Mouse (Mus musculus) liver (tissue): ENCODE results near the gene Ctnna3.
"Not testable (repeated sequence)": the region's sequence is repeated elsewhere in the genome, so short reads cannot be mapped to it uniquely, and the experiment has no call there.

Source experiments
- DNase-seq: peaks from one replicate; pipeline ENCODE4 v3.0.0-alpha.2; 2020; ENCODE audit warnings: mixed read lengths

The Ctnna3 gene

DNA sequence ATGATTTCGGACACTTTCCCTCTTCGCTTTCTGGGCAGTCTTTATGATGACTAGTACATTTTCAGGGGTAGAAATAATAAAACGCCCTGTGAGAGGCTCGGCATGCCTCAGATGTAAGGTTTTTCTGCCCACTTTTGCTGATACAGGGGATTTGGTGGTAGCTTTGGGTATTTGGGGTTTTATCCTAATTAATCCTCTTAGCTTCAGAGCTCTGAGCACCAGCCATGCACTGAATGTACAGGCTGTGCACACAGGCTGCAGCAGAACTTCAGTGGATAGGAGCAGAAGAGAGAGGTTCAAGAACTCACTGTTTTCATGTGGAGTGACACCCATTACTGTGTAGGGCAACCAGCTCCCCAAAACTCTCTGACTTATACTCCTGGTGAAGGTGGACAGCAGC is 1231.3 kb downstream of the Ctnna3 start:
- no peak for DNase-seq

DNA sequence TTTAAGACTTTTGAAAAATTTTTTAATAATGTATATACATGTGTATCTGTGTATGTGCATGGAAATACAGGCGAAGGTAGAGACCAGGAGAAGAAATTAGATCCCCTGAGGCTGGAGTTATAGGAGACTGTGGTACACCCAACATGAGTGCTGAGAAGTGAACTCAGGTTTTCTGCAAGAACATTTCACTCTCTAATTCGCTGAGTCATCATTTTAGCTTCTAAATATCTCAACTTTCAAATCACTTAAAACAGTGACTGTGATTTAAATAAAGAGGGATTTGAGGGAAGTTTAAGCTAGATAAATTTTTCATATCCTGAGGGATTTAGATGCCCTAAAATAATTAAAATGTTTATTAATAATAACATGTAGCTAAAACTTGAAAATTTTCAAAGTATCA is 1241.6 kb downstream of the Ctnna3 start:
- no peak for DNase-seq

DNA sequence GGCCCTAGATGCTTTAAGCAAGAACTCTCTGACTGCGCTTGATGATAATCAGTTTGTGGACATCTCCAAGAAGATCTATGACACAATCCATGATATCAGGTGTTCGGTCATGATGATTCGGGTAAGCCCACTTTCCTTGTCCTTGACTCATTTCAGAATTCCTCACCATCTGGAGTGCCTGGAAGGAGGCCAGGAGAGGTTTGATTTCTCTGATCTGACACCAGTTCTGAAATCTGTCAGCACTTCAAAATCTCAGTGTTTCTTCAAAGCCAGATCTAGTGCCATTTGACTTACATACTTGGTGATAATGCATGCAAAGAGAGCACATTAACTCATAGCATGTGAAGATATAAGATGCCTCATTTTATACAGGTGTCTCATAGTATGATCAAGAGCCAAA is 1245.9 kb downstream of the Ctnna3 start:
- DNase-seq = no peak

DNA sequence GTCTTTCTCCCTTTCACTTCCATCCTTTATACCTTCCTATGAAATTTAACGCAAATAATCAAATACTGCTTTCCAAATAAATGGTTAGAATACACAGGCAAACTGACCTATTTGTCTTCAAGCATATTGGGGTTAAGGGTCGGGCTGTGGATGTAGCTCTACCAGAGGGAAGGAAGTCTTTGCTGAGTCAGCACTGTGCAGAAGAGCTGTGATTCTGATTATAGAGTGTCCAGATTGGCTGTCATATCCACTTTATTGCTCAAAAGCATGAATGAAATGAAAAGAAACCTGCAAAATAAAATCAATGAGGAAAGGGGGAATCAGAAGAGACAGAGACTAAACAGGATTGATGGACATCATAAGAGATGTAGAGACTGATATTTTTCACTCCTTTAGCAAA is 1280.1 kb downstream of the Ctnna3 start:
- DNase-seq = no peak

DNA sequence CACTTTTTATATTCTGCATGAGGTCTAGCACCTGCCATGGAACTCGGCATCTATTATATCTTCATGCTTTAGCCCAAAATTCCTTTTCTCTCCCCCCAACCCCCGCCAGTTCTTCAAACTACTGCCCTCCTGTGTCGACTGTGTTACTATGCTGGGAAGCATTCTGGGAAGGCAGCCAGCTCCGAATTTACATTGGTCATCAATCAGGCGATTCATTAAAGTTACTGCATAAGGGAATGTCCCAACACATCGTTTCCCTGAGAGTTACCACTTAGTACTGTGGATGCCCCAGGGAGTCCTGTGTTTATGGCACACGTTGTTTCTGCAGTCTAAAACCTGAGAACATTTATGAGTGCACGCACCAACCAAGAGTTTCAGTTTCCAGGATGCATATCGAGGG is 1288.1 kb downstream of the Ctnna3 start:
- no peak for DNase-seq

DNA sequence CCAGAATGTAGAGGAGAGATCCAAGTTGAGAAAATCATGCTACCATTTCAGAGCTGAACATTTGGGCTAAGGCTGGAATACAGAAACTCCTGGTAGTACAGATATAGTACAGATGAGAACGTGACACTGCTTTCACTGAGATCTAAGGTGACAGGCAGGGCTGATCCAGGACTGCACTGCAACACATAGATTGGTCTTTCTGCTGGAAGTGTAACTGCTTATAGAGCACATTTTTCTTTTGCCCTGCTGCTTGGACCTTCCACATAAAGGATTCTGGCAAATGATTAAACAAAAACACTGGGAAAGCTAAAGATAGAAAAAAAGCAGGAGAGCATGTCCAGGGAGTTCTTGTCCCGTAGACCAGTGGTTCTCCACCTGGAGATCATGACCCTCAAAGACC is 1305.8 kb downstream of the Ctnna3 start:
- DNase-seq = no peak

DNA sequence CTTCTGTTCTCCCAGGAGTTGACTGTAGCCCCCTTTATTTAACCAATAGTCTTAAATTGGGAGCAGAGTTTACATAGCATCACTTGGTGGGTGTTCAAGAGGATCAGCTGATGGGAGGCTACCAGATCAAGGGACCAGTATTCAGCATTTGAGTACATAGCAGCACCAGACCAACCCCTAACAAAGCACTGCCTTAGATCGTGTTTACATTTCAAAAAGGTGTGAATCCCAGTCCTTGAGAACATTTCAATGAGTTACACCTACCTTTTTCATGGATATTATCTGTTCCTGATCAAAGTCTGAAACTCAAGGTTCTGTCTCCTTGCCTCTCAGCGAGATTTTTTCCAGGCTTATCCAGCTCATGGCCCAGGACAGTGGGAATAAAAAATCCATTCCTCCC is 1306.7 kb downstream of the Ctnna3 start:
- no peak for DNase-seq

DNA sequence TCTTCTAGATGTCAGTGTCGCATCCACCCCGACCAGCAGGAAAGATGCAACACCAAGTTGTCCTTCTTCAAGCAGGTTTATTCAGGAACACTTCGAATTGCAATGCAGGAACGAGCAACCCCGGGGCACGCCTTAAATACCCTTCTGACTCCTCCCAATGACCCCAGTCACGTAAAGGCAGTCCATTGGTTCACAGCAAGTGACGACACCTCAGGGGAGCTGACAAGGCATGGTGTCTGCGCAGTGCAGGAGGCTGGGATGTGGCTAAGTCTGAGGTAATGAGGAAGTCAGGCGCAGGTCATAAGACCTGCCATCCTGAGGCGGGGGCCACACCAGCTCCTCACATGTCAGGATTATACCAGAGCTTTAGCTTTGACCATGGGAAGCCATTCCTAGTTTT is 1311.8 kb downstream of the Ctnna3 start:
- DNase-seq = not testable (repeated sequence)

DNA sequence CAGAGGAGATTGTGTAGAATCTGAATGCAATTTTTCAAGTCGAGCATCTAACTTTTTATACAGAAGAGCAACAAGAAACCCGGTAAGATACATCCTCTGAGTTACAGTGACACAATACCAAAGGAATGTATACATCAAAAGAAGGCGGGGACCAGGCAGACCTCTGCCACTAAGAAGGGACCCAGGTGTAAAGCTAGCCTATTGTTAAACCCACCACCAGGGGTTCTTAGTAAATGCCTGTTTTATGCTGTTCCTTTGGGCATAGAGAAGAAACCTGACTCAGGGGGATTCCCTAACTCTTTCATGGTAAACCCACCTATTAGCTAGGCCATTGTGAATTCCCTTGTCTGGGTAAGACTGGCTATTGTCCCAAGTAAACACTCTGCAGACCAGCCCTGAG is 1314.2 kb downstream of the Ctnna3 start:
- DNase-seq = not testable (repeated sequence)

DNA sequence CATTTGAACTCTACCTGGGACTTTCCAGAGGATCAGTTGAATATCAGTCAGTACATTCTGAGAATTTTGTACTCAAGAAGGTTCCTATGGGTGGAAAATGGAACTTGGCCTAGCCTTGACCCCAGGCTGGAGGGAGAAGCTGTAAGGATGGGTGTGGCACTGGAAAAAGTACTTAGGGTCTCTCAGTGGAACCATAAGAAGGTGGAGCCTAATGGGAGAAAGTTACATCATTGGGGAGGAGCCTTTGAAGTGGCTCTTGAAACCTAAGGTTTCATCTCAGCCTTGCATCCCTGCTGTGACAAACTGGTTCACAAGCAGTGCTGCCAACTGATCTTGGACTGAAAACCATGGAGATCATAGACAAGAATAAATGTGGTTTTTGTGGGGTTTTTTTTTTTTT is 1318.8 kb downstream of the Ctnna3 start:
- no peak for DNase-seq

DNA sequence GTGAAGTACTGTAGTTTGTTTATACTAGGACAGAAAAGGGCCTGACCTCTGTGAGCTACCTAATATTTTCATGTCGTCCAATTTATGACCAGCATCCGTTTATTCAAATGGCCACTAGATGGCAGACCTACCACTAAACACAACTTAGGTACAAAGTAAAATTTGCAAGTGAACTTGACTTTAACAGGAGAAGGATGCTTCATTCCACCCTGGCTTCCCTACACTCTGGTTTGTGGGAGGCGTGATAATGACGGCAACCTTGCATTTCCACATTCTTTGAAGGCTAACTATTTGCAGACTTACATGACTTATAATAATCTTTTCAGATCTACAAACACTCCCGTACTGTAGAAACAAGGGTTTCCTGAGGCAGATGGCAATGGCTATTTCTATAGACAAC is 1320.9 kb downstream of the Ctnna3 start:
- no peak for DNase-seq

DNA sequence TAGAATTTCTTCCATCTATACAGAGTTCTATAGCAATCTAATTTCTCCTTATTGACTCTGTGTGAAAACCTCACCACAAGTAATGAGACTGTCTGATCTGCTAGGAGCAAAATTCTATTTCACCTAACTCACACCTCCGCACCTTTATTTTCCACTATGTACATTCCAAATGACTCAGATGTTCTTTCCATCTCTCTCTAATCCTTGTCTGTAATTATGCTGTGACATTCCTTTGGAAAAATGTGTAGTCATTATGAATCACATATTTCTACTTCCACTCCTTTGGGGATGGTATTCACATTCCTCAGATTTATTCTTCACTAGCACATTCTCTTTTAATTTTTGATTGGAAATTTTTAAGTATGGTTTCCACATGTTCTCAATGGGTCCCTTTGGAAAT is 1406.4 kb downstream of the Ctnna3 start:
- no peak for DNase-seq

DNA sequence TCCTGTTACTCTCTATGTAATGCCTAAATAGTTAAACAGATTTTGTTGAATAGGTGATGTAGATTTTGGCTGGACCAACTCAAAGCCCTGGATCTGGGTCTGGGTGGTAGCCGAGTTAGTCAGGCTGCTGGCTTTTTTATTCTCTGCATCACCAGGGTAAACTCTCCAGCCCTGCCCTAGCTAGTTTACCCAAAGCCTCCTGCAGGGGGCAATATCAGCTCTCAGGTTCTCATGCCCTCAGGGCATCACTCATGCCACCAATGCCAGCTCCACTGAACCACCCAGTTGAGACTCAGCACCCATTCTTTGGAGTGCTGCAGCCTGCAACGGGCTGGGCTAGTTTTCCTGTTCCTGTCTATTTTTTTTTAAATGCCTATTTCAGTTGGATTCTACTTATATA is 1431.5 kb downstream of the Ctnna3 start:
- DNase-seq = no peak

DNA sequence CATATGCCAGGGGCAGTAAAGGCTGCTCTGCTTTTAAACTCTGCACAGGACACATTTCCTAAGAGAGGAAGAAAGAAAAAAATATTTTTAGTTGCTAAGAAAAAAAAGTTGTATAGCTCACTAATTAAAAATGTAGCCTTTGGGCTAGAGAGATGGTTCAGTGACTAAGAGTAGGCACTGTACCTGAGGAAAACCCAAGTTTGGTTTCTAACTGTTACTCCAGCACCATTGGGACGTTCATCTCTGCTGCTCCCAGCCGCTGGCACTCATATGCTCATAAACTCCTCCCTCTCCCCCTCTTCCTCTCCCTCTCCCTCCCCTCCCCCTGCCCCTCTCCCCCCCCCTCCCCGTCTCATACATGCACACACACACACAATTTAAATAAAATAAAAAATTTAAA is 1441.0 kb downstream of the Ctnna3 start:
- DNase-seq = no peak

DNA sequence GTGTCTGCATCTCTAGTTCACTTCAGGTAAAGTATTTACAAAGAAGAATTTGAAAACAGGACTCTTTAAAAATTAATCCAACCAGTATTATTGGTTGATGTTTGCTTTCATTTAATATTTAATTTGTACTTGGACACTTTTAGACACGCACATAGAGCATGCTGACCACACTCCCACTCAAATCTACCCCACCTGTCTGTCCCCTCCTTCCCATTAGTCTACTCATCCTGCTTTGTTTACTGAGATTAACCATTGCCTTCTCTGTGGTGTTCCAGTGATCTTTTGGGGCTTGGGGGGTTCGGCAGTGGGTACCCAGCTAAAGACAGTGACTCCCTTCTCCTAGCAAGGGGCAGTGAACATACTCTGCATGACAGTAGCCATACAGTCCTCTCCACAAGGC is 1446.6 kb downstream of the Ctnna3 start:
- no peak for DNase-seq

DNA sequence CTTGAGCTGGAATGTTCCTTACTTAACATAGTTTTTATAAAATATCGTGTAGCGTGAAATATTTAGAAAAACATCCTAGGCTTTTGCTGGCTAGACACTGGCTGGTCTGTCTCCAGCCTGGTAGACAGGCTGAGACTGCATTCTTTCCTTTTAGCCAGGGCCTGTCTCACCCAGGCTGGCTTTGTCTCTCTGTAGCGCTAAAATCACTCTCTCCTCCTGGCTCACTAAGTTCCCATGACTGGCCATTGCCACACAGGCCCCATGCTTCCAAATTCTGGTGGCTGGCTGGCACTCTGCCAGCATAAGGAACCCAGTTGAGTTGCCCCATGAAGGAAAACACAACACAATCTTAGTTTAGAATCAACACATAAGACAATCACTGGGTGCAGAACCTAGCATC is 1450.0 kb downstream of the Ctnna3 start:
- no peak for DNase-seq

DNA sequence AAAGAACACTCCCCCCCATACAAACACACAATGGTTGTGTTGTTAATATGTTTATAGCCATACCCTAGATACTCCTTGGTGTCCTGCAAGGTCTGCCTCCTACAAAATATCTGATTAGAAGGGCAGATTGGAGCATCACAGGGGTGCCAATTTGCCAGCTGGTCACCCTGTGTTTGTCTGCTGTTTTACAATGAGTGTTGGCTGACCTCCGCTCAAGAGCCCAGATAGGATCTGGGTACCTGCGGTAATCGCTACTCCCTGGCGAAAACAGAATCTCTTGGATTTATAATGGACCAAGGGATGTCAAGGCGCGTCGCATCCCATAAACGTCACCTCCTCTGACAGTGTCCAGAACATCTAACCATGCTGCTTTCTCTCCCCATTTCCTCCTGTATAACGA is 1457.0 kb downstream of the Ctnna3 start:
- no peak for DNase-seq

DNA sequence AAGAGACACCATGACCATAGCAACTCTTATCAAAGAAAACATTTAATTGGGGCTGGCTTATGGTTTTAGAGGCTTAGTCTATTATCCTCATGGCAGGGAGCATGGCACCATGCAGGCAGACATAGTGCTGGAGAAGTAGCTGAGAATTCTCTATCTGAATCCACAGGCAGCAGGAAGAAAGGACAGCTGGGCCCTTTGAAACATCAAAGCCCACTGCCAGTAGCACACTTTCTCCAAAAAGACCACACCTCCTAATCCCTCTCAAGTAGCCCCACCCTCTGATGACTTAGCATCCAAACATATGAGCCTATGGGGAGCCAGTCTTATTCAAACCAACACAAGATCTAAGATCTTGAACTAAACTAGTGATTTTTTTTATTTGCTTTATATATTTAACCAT is 1462.6 kb downstream of the Ctnna3 start:
- DNase-seq = no peak

DNA sequence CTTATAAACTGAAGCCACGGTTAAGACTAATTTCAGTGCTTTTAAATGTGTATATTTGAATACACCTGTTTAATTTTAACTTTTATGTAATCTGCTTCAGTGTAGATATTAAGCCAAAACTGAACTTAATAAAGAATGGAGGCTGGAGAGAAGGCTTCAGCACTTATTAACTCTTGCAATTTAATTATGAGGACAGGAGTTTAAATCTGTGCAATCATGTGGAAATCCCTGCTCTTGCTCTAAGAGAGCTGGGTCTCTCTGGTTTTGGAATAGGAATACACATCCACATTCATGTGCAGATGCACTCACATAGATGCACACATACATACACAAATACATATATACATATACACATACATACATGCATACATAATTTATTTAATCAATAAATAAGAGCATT is 1468.8 kb downstream of the Ctnna3 start:
- no peak for DNase-seq

DNA sequence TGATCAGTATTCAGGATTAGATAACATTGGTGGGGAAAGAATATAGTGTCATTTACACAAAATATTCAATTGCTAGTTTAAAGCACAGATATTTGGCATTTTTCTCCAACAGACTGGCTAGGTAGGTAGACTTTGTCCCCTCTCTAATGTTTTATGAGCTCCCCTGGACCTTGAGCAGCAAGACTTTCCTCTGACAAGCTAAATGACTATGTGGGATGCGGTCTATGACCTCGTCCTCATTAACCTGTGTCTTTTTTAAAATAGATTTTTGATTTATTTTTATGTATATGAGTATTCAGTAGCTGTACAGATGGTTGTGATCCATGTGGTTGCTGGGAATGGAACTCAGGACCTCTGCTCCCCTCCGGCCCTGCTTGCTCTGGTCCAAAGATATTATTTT is 1471.8 kb downstream of the Ctnna3 start:
- DNase-seq = no peak

DNA sequence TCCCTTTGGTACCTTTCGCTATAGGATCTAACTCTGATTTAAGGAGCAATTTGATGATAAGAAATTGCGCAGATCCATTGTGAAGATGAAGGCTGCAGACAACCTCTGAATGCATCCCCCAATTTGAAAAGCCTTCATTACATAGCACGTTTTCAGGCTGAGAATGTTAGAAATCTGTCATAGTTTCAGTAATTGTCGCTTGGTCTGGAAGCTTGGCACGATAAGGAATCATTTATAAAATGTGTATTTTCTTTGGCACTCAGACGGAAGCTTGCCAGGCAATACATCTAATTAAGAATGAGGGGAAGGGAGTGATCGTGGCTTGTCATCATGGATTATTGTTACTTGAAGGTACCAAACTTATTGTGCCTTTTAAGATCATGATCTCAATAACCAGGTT is 1511.1 kb downstream of the Ctnna3 start:
- DNase-seq = no peak

DNA sequence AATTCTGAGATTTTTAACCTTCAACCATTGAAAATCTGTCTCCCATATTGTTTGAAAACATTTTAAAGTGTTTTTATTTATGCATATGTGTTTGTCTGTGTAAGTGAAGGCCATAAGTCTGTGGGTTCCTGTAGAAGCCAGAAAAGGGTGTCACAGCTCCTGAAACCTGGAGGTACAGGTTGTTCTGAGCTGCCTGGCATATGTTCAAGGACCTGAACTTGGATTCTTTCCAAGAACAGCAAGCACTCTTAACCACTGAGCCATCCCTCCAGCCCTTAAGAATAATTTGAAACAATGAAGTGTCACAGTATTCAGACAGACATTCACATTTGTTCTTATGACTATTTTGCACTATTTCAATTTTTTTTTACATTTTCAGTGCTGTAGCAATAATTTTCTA is 1528.5 kb downstream of the Ctnna3 start:
- DNase-seq = no peak

DNA sequence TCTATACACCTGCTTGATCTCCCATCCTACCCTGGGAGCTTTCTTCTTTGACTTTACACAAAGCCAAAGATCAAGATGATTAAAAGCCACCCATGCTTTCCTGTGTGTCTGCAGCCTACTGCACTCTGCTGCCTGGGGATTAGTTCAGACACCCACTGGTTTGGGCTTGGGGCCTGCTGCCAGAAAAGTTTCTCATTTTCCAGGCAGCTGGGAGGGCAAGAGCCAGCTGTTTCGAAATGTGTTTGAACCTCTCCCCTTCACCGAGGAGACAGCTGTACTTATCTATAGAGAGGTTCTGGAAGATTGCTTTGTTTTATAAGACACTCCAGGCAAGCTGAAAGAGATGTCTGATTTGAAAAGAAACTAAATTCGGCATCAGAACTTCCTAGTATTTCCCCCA is 1563.0 kb downstream of the Ctnna3 start:
- DNase-seq = no peak

DNA sequence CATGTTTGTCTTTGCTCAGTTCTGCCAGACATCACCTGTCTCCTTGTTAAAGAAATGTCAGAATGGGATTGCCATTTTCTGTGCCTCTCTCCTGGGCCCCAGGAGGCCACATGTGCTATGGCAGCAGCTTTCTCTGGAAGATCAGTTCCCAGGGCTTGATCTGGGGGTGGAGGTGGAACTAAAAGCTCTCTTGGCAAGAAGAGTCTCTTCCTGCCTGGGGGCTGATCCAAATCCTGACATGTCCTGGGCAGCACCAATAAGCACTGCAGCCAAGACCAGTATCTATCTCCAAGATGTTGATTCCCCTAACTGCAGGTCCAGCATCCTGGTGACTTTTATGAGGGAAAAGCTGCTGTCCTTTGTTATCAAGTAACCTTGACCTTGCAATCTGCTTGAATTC is 1583.6 kb downstream of the Ctnna3 start:
- DNase-seq = no peak

DNA sequence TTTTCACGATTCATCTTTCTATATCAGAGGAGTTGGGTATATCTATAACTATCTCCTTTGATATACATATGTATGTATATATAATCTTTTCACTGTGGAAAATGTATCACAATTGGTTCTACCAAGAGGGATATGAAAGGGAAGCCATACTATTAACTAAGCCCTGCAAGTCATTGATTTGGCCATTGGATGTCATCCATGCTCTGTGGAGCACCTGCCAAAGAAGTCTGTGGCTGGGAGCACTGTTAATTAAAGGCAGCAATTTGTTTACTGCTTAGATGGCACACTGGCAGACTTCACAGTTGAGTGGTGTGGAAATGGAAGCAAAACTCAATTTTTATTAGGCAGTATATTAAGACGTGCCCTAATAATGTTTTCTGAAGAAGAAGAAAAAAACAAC is 1592.8 kb downstream of the Ctnna3 start:
- no peak for DNase-seq

DNA sequence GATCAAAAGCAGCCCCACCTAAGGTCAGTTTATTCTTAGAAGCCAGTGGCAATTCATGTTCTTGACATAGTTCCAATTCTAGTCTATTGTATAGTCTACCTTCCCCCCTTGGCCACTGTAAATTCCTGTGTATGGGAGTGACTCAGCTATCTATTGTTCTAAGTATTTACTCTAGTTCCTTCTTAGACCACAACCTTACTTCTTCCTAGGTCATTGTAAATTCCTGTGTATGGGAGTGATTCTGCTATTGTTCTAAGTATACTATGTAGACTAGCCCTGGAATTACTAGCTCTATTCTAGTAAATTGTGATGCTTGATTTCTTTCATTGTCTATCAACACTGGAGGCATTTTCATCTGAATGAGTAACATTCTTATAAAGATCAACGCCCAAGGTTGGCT is 1603.6 kb downstream of the Ctnna3 start:
- not testable (repeated sequence) for DNase-seq
